Mouse (Mus musculus): ENCODE data around the gene Dock4. TPM values are rescaled to one million over a fixed set of nuclear protein-coding genes. Genes with fewer than 3 reads are reported as not detected.

The Dock4 gene
- polyA plus RNA-seq, 1 experiment, result 2.3 TPM

DNA sequence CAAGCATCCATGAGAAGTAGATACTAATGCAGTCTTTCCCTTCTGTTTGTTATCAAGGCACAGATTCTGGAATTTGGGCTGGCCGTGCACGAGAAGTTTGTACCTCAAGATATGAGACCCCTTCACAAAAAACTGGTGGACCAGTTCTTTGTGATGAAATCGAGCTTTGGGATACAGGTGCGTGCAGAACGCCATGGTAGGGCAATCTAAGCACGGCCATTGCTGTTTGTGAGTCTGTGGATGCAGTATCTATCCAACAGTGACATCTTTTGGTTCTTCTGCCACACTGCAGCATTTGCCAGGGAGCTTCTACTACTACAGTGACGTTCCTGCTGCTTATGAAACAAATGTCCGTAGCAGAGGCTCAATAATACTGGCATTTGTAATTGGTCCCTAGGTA, 386.4 kb downstream of the Dock4 start:
- WGBS, result 71% methylated on average over 8 of the region's 8 CpGs
- TF ChIP-seq POLR2A (IDR thresholded peaks at IDR 0.05; ENCODE audit: control insufficient read depth, extremely low read depth, insufficient read depth, low read length, poor library complexity) (no peak), CTCF (IDR thresholded peaks at IDR 0.05; ENCODE audit: borderline replicate concordance, control insufficient read depth, extremely low read depth, insufficient read depth, low read length, poor library complexity) (no peak)
- Histone ChIP-seq H3K27ac (ENCODE audit: control insufficient read depth, insufficient read depth, low read length) (no peak overlapping the region), H3K4me3 (ENCODE audit: control insufficient read depth, insufficient read depth, low read length) (no peak overlapping the region), H3K4me1 (replicated peaks; ENCODE audit: control insufficient read depth, insufficient read depth, low read length) (no peaks in the 10 kb centered on the region), H3K27me3 (ENCODE audit: control insufficient read depth, insufficient read depth, low read length) (no peaks in the 10 kb centered on the region), H3K36me3 (ENCODE audit: control insufficient read depth, insufficient read depth, low read length) (no peaks in the 10 kb centered on the region)
- DNase-seq, result peak; percentile 11

DNA sequence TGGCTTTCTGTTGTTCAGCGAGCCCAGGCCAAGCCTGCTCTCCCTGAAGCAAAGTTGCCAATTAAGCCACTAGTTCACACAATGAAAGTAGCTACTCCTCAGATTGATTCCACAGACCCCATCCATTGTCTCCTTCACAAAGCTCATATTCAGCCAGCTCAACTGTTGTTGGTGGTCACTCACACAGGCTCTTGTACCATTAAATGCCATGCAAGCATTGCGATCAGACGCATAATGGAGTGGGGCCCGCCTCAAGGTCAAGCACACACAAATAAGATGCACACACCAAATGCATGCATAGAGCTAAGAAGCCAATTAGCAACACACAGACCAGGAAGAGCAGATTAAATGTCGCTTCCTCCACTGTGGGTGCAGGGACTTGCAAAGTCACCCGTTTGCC, 391.2 kb downstream of the Dock4 start:
- TF ChIP-seq CTCF (IDR thresholded peaks at IDR 0.05; ENCODE audit: borderline replicate concordance, control insufficient read depth, extremely low read depth, insufficient read depth, low read length, poor library complexity) (no peak), POLR2A (IDR thresholded peaks at IDR 0.05; ENCODE audit: control insufficient read depth, extremely low read depth, insufficient read depth, low read length, poor library complexity) (no peak)
- Histone ChIP-seq H3K36me3 (ENCODE audit: control insufficient read depth, insufficient read depth, low read length) (no peaks in the 10 kb centered on the region), H3K27me3 (ENCODE audit: control insufficient read depth, insufficient read depth, low read length) (no peaks in the 10 kb centered on the region), H3K27ac (ENCODE audit: control insufficient read depth, insufficient read depth, low read length) (no peak overlapping the region), H3K4me3 (ENCODE audit: control insufficient read depth, insufficient read depth, low read length) (no peak overlapping the region), H3K4me1 (replicated peaks; ENCODE audit: control insufficient read depth, insufficient read depth, low read length) (no peaks in the 10 kb centered on the region)
- 93% methylated on average over 6 of the region's 6 CpGs for WGBS
- no peak for DNase-seq

DNA sequence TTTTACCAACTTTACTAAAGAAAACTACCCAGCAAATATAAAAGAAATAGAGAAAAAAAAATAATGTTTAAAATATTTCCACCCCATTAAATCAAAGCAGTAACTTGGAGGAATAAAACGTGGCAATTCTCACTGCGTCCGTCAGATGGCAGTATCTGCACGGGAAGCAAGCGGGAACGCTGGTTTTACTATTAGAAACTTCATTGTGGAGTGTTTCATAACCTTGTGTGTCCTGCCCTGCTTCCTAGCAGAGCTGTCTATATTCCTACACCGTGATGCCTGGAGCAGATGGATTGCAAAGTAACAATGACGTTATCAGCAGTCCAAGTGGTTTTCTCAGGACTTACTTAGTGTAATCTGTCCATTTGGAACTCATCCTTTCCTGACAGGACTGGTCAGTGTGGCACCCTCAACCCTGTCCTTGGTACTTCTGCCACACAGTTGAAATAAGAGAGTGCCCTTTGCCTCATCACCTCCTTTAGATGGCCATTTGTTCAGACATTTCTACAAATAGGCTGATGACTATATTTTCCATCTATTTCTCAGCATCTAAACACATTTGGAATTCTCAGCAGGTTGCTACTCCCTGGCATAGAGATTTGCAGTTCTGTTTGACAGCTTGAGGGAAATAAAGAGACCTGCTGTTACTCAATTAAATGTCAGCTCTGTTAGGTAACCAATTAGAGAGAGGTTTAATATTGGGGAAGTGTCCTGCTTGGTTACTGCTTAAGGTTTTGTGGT, 392.0 kb downstream of the Dock4 start:
- Histone ChIP-seq H3K27ac (ENCODE audit: control insufficient read depth, insufficient read depth, low read length) (no peak overlapping the region), H3K27me3 (ENCODE audit: control insufficient read depth, insufficient read depth, low read length) (no peaks in the 10 kb centered on the region), H3K36me3 (ENCODE audit: control insufficient read depth, insufficient read depth, low read length) (no peaks in the 10 kb centered on the region), H3K4me3 (ENCODE audit: control insufficient read depth, insufficient read depth, low read length) (no peak overlapping the region), H3K4me1 (replicated peaks; ENCODE audit: control insufficient read depth, insufficient read depth, low read length) (no peaks in the 10 kb centered on the region)
- no peak for TF ChIP-seq CTCF (IDR thresholded peaks at IDR 0.05; ENCODE audit: borderline replicate concordance, control insufficient read depth, extremely low read depth, insufficient read depth, low read length, poor library complexity)
- no peak for TF ChIP-seq POLR2A (IDR thresholded peaks at IDR 0.05; ENCODE audit: control insufficient read depth, extremely low read depth, insufficient read depth, low read length, poor library complexity)
- WGBS, result 5% methylated on average over 8 of the region's 8 CpGs
- DNase-seq, result peak; percentile 42

DNA sequence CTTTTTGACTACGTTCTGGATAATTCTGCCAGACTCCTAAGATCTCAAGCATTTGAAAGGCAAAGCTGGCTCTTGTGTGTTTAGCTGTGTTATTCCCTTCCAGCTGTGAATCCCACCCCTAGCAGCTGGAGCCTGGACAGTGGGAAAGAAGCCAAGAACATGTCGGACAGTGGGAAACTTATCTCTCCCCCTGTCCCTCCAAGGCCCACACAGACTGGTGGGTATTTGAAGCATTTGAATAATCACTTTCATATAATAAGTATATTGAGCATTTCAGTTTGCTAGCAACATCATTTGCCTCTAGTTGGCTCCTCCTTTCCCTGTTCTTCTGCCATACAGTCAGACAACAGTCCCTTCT, 392.6 kb downstream of the Dock4 start:
- no peak for TF ChIP-seq POLR2A (IDR thresholded peaks at IDR 0.05; ENCODE audit: control insufficient read depth, extremely low read depth, insufficient read depth, low read length, poor library complexity)
- no peak for TF ChIP-seq CTCF (IDR thresholded peaks at IDR 0.05; ENCODE audit: borderline replicate concordance, control insufficient read depth, extremely low read depth, insufficient read depth, low read length, poor library complexity)
- Histone ChIP-seq H3K4me1 (replicated peaks; ENCODE audit: control insufficient read depth, insufficient read depth, low read length) (no peaks in the 10 kb centered on the region), H3K27ac (ENCODE audit: control insufficient read depth, insufficient read depth, low read length) (no peak overlapping the region), H3K27me3 (ENCODE audit: control insufficient read depth, insufficient read depth, low read length) (no peaks in the 10 kb centered on the region), H3K4me3 (ENCODE audit: control insufficient read depth, insufficient read depth, low read length) (no peak overlapping the region), H3K36me3 (ENCODE audit: control insufficient read depth, insufficient read depth, low read length) (no peaks in the 10 kb centered on the region)
- WGBS, result 93% methylated on average over 2 of the region's 2 CpGs
- no peak for DNase-seq

DNA sequence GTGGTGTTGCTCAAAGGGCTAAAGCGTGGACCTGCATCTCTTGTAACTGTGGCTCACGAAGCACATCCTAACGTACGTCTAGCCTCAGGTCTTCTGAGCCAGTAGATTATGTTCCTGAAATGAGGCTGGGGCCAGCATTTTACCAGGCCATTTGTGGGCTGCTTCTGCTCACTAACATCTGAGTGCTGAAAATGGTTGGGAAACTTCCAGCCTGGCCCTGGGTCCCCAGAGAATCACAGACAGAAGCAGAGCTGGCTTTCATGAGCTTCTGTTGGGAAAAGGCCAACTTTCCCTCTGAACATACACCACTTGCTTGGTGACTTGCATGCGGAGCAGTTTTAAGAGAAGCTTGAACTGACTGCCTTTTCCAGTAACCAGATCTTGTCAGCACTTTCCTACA, 393.2 kb downstream of the Dock4 start:
- TF ChIP-seq POLR2A (IDR thresholded peaks at IDR 0.05; ENCODE audit: control insufficient read depth, extremely low read depth, insufficient read depth, low read length, poor library complexity), result no peak
- TF ChIP-seq CTCF (IDR thresholded peaks at IDR 0.05; ENCODE audit: borderline replicate concordance, control insufficient read depth, extremely low read depth, insufficient read depth, low read length, poor library complexity), result no peak
- H3K27ac ChIP-seq (ENCODE audit: control insufficient read depth, insufficient read depth, low read length), result no peak overlapping the region
- no peaks in the 10 kb centered on the region for H3K36me3 ChIP-seq (ENCODE audit: control insufficient read depth, insufficient read depth, low read length)
- WGBS, result 95% methylated on average over 5 of the region's 5 CpGs
- no peak for DNase-seq
- no peak overlapping the region for H3K4me3 ChIP-seq (ENCODE audit: control insufficient read depth, insufficient read depth, low read length)
- 0 out of 2 replicates have a peak, but pooled peaks cover 2% of the 10 kb centered on the region for H3K4me1 ChIP-seq (replicated peaks; ENCODE audit: control insufficient read depth, insufficient read depth, low read length)
- no peaks in the 10 kb centered on the region for H3K27me3 ChIP-seq (ENCODE audit: control insufficient read depth, insufficient read depth, low read length)

DNA sequence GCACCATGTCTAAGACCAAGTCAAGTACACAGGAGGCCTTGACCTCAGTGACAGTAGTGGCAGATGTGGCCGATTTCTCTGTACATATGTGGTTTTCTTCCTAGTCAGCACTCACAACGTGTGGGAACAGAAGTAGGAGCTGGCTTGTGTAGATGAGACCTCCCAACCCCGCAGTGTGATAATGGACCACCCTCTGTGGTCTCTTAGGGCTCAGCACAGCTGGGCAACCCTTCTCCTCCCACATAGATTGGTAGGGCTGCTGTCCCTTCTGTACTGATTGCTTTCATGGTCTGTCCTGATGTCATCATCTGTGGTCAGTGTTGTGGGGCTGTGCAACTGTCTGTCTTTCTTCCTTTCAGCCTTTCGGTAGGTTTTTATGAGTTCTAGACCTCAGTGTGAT, 394.1 kb downstream of the Dock4 start:
- 0 out of 2 replicates have a peak, but pooled peaks cover 2% of the 10 kb centered on the region for H3K4me1 ChIP-seq (replicated peaks; ENCODE audit: control insufficient read depth, insufficient read depth, low read length)
- 23% methylated on average over 4 of the region's 4 CpGs for WGBS

More for the DNA sequence above, 394.1 kb downstream of the Dock4 start:
- Histone ChIP-seq H3K27me3 (ENCODE audit: control insufficient read depth, insufficient read depth, low read length) (no peaks in the 10 kb centered on the region), H3K4me3 (ENCODE audit: control insufficient read depth, insufficient read depth, low read length) (no peak overlapping the region), H3K36me3 (ENCODE audit: control insufficient read depth, insufficient read depth, low read length) (no peaks in the 10 kb centered on the region), H3K27ac (ENCODE audit: control insufficient read depth, insufficient read depth, low read length) (no peak overlapping the region)
- DNase-seq, result no peak
- no peak for TF ChIP-seq POLR2A (IDR thresholded peaks at IDR 0.05; ENCODE audit: control insufficient read depth, extremely low read depth, insufficient read depth, low read length, poor library complexity)
